Mouse (Mus musculus) WW6 (cell line): Measurements from ENCODE around the gene Gfpt1.

Experiments
- DNase-seq: peaks from one replicate; pipeline ENCODE4 v3.0.0-alpha.2; 2013; ENCODE audit warnings: low read depth, low spot score

Gene Gfpt1

DNA sequence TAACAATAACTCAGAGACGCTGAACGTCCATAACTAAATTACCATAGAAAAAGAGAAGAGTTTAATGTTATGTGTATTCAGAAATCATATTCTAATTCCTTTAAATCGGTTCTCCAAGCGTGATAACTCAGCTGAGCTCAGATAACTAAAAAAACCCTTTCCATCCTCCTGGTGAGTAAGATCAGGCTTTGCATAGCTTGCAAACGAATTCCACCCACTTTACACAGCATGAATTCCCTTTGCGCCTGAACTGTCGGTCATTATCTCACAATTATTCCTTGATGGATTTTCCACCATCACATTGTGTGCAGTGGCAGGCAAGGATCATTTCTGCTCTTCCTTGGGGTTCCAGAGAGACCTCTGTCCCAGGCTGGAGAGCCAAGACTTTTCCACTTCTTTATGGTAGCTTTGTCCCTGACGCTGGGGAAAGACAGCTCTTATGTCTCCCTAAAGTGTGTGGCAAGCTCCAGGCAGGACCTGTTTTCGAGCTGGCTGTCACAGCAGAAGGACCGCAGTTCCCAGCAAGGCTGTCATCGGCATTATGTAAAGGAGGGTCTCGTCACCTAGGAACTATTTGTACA, 91.4 kb downstream of the Gfpt1 start:
- no peak for DNase-seq

DNA sequence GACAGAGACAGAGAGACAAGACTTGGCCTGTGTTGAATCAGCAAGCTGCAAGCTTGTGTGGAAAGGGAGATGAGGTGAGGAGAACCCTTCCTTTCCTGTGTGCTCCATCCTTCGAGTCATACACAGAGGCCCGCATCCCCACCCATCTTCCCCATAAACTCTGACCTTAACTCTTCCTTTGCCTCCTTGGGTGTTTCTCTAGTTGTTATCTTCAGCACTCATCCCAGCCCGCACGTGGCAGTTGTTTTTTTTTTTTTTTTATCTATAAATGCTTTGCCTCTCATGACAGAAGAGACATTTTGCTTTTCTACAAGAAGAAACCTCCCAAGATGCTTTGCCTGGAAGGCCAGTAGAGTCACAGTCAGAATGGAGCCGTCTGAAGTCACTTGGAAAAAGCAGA, 95.8 kb downstream of the Gfpt1 start:
- no peak for DNase-seq

DNA sequence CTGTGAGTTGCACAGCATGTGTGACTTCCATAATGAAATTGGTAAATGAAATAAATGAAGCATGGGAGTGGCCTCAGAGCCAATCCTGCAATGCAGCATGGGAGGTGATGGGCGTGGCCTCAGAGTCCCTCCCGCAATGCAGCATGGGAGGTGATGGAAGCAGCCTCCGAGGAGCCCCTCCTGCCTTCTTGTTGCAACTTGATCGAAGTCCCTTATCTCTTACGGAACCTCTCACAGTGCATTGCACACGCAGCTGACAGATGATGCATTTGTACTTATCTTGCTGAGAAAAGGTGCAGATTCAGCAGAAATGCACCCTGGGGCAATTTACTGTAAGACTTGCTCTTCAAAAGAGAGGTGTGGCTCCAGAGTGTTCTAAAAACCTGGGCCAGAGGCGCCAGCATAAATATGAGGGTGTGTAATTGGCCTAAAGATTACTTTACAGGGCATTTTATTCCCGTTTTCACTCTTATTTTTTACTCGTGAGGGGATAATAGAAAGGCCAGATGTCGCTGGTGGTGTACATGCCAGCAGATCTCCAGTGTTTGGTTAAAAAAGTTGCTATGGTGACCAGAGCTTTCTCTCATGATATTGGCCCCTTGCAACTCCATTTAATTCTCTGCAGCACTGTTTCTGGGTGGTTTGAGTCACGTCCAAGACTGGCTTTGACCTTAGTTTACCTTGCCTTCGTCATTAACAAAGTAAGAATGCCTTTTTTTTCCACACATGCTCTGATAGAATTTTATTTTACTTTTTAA, 97.3 kb downstream of the Gfpt1 start:
- DNase-seq, result no peak
